Mouse (Mus musculus): ENCODE data around the gene Prpf19.

GRCm38 (mm10) chr19:10871328-10871961 lies 23.6 kb upstream of the Prpf19 start:
- TF ChIP-seq POLR2A (IDR thresholded peaks at IDR 0.05; ENCODE audit: borderline replicate concordance, extremely low read depth, low read depth, low read length), result no peak
- no peak for TF ChIP-seq CTCF (IDR thresholded peaks at IDR 0.05; ENCODE audit: insufficient read depth, low read length)
